Mouse (Mus musculus) ES-Bruce4 (cell line): ENCODE data around the gene Msh5. TPM values are rescaled to one million over a fixed set of nuclear protein-coding genes. Genes with fewer than 3 reads are reported as not detected.

ENCODE experiments used
- H3K27ac ChIP-seq: 2 replicates; pipeline ENCODE4 v1.5.1; 2012; ENCODE audit warnings: low read length, inconsistent platforms; ENCODE audit not compliant: insufficient read depth
- H3K27me3 ChIP-seq: 2 replicates; pipeline ENCODE4 v1.6.1; 2012; ENCODE audit warnings: mild to moderate bottlenecking, low read length, inconsistent platforms; ENCODE audit not compliant: control insufficient read depth, poor library complexity, insufficient read depth, severe bottlenecking
- H3K36me3 ChIP-seq: 2 replicates; pipeline ENCODE4 v1.6.1; 2012; ENCODE audit warnings: inconsistent platforms, mild to moderate bottlenecking, low read length, moderate library complexity; ENCODE audit not compliant: control insufficient read depth, poor library complexity, insufficient read depth, severe bottlenecking
- H3K4me1 ChIP-seq: one replicate; pipeline ENCODE4 v1.8.1; 2011; ENCODE audit warnings: low read length; ENCODE audit not compliant: control insufficient read depth, insufficient read depth
- H3K4me3 ChIP-seq: 2 replicates; pipeline ENCODE4 v1.5.1; 2011; ENCODE audit warnings: low read depth, mild to moderate bottlenecking, low read length
- H3K9ac ChIP-seq: 2 replicates; pipeline ENCODE4 v1.6.1; 2012; ENCODE audit warnings: low read depth, mild to moderate bottlenecking, inconsistent platforms; ENCODE audit not compliant: poor library complexity, severe bottlenecking
- H3K9me3 ChIP-seq: replicated peaks from 2 replicates; pipeline ENCODE4 v1.6.1; 2012; ENCODE audit warnings: mild to moderate bottlenecking, low read length, inconsistent platforms; ENCODE audit not compliant: control insufficient read depth, poor library complexity, insufficient read depth, severe bottlenecking
- CTCF ChIP-seq: IDR thresholded peaks from one replicate; pipeline ENCODE4 v1.8.1; 2011; ENCODE audit warnings: low read depth, low read length
- EP300 ChIP-seq: IDR thresholded peaks from 2 replicates; pipeline ENCODE4 v1.6.1; 2011; ENCODE audit warnings: low read depth, low read length; ENCODE audit not compliant: insufficient read depth
- POLR2A ChIP-seq: IDR thresholded peaks from one replicate; pipeline ENCODE4 v1.8.1; 2011; ENCODE audit warnings: low read length; ENCODE audit not compliant: insufficient read depth
- polyA plus RNA-seq: library from polyadenylated mRNA; stranded (reverse); fragments of >200 nt; gene quantifications from 2 replicates; pipeline ENCODE4 v1.2.4, GENCODE M21; 2011; ENCODE audit warnings: low read depth; ENCODE audit not compliant: missing spikeins, insufficient read depth, insufficient read length

Msh5 gene
- 6.7 and 7.4 TPM in 2 replicates for polyA plus RNA-seq

- H3K4me3 ChIP-seq, result peak within 1 kb of the TSS; percentile 67
- H3K27me3 ChIP-seq, result no peaks in the 10 kb centered on the region
- no peaks in the 10 kb centered on the region for H3K9me3 ChIP-seq
- peaks cover 3% of the 10 kb centered on the region for H3K4me1 ChIP-seq
- no peak within 1 kb of the TSS for H3K27ac ChIP-seq
- peak within 1 kb of the TSS; percentile 88 for H3K9ac ChIP-seq
- TF ChIP-seq POLR2A (no peak), EP300 (0 out of 2 replicates have a peak, but pooled peaks have one; percentile 7)
- H3K36me3 ChIP-seq, result no peaks in the 10 kb centered on the region
Observed at GRCm38 (mm10) chr17:35046681-35047455, at the start of gene Msh5. TSS of gene Msh5 (minus strand) at chr17:35046745.

GRCm38 (mm10) chr17:35094475-35095365 is 48.2 kb upstream of the Msh5 start:
- Histone ChIP-seq H3K9me3 (no peaks in the 10 kb centered on the region), H3K9ac (no peak overlapping the region), H3K27ac (no peak overlapping the region), H3K4me1 (no peaks in the 10 kb centered on the region), H3K27me3 (no peaks in the 10 kb centered on the region), H3K36me3 (no peaks in the 10 kb centered on the region), H3K4me3 (no peak overlapping the region)
- TF ChIP-seq CTCF (no peak), POLR2A (no peak), EP300 (no peak)

GRCm38 (mm10) chr17:35092403-35093198 is 46.1 kb upstream of the Msh5 start:
- no peak for TF ChIP-seq POLR2A
- no peak for TF ChIP-seq EP300
- TF ChIP-seq CTCF, result no peak
- Histone ChIP-seq H3K9ac (no peak overlapping the region), H3K4me3 (no peak overlapping the region), H3K27me3 (no peaks in the 10 kb centered on the region), H3K9me3 (no peaks in the 10 kb centered on the region), H3K36me3 (no peaks in the 10 kb centered on the region), H3K4me1 (no peaks in the 10 kb centered on the region), H3K27ac (no peak overlapping the region)

GRCm38 (mm10) chr17:35090166-35090932 is 43.8 kb upstream of the Msh5 start:
- H3K27ac ChIP-seq, result no peak overlapping the region

GRCm38 (mm10) chr17:35088825-35089644 is 42.5 kb upstream of the Msh5 start, which contains the start of gene Abhd16a:
TSS of gene Abhd16a (plus strand) at chr17:35089263.
- no peaks in the 10 kb centered on the region for H3K36me3 ChIP-seq
- no peak for TF ChIP-seq EP300
- TF ChIP-seq CTCF, result no peak
- TF ChIP-seq POLR2A, result no peak
- no peaks in the 10 kb centered on the region for H3K4me1 ChIP-seq
- H3K9me3 ChIP-seq, result no peaks in the 10 kb centered on the region
- peak within 1 kb of the TSS; percentile 75 for H3K9ac ChIP-seq
- H3K4me3 ChIP-seq, result peak within 1 kb of the TSS; percentile 66
- H3K27me3 ChIP-seq, result no peaks in the 10 kb centered on the region
- no peak within 1 kb of the TSS for H3K27ac ChIP-seq

More at GRCm38 (mm10) chr17:35090166-35090932, 43.8 kb upstream of the Msh5 start:
- Histone ChIP-seq H3K4me1 (no peaks in the 10 kb centered on the region), H3K4me3 (no peak overlapping the region), H3K27me3 (no peaks in the 10 kb centered on the region), H3K36me3 (no peaks in the 10 kb centered on the region), H3K9ac (peak overlapping the region; percentile 75; the same call in 1 of the 2 replicates), H3K9me3 (no peaks in the 10 kb centered on the region)
- TF ChIP-seq CTCF, result no peak
